Mouse (Mus musculus): Measurements from ENCODE around the gene Calm1. TPM values are rescaled to one million over a fixed set of nuclear protein-coding genes. Genes with fewer than 3 reads are reported as not detected.
A peak's percentile ranks its signal among the peaks of the same experiment; 100 is the strongest.
"Not testable (repeated sequence)": the region's sequence is repeated elsewhere in the genome, so short reads cannot be mapped to it uniquely, and the experiment has no call there.

Calm1 gene
- total RNA-seq, 2 experiments from 2014 or later: 2,238 to 2,247 TPM

DNA sequence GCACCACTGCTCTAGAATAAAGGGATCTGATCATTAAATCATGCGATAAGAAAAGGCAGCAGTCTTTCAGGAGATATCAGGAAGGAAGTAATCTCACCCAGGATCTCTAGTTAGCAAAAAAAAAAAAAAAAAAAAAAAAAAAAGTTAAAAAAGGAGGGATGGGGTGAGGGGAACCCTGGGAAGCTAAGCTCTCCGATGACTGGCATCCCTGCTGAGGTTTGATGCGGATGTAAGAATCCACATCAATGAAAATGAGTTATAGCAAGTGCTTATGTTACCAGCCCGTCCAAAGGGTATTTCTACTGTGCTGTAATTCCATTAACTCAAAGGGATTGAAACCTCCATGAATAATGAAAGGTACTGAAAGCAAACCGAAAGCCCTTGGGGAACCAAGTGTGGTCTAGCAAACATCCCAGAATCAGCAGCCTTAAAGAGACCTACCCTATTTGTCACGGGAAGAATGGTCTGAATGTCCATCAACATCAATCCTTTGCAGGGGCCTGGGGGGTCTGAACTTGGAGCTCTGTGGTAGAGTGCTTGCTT, 20.3 kb upstream of the Calm1 start:
- Histone ChIP-seq H3K27ac (no peak overlapping the region), H3K4me3 (no peak overlapping the region)
- no peak for DNase-seq (ENCODE audit: extremely low spot score in 1 of 2, low spot score in 2 of 2)
- TF ChIP-seq CTCF (IDR thresholded peaks at IDR 0.05): no peak
- intact Hi-C loops (cut with DNase I): no loop called here

DNA sequence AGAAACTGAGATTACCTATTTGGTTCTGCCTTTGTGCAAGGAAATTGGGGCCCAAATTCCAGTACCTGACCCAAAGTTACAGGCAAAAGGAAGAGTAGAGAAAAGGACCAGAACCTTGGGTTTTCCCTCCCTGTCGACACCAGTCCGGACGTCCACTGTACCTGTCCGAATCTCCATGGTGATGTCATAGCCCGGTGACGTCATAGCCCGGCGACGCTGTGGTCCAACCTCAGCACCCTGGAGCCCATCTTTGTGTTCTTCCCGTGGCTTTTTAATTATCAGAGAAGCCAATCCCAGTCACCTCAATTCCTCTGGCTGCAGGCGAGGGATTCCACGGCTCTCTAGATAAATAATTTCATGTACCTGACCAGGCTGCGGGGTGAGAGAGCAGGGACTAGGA, 18.4 kb upstream of the Calm1 start:
- intact Hi-C loops (cut with DNase I): no loop called here
- TF ChIP-seq CTCF (IDR thresholded peaks at IDR 0.05): no peak
- Histone ChIP-seq H3K27ac (no peak overlapping the region), H3K4me3 (no peak overlapping the region)
- DNase-seq (ENCODE audit: extremely low spot score in 1 of 2, low spot score in 2 of 2): no peak

- Histone ChIP-seq H3K4me3 (no peak overlapping the region), H3K27ac (no peak overlapping the region)
- TF ChIP-seq CTCF (IDR thresholded peaks at IDR 0.05): peak; percentile 28
- DNase-seq (ENCODE audit: extremely low spot score in 1 of 2, low spot score in 2 of 2): no peak
- intact Hi-C loops (cut with DNase I): no loop called here
These were observed 16.6 kb upstream of the Calm1 start for GRCm38 (mm10) chr12:100182676-100183075.

- no peak for TF ChIP-seq CTCF (IDR thresholded peaks at IDR 0.05)
- no peak overlapping the region for H3K4me3 ChIP-seq
- intact Hi-C loops (cut with DNase I): no loop called here
- DNase-seq (ENCODE audit: extremely low spot score in 1 of 2, low spot score in 2 of 2): no peak
- H3K27ac ChIP-seq: peak overlapping the region; percentile 29; the same call in 1 of the 2 replicates
These were observed 15.3 kb upstream of the Calm1 start for GRCm38 (mm10) chr12:100183970-100184369.

DNA sequence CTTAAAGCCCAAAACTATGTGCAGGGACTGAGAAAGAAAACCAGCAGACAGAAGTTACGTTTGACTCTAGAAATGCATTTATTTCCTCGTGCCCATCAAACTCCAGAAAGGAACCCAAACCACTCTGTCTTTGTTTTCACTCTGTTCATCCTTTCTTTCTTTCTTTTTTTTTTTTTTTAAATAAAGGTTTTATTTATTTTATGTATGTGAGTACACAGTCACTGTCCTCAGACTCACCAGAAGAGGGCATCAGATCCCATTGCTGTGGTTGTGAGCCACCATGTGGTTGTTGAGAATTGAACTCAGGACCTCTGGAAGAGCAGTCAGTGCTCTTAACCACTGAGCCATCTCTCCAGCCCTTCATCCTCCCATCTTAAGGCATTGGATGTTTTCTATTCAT, 14.3 kb upstream of the Calm1 start:
- not testable (repeated sequence) for DNase-seq (ENCODE audit: extremely low spot score in 1 of 2, low spot score in 2 of 2); H3K4me3 ChIP-seq
- intact Hi-C loops (cut with DNase I): loop anchor here (5.0 kb wide), 1 partner anchor 53 kb away; no protein-coding TSS in a partner anchor
- TF ChIP-seq CTCF (IDR thresholded peaks at IDR 0.05): peak; percentile 29
- H3K27ac ChIP-seq: peak overlapping the region; percentile 29; the same call in 1 of the 2 replicates

DNA sequence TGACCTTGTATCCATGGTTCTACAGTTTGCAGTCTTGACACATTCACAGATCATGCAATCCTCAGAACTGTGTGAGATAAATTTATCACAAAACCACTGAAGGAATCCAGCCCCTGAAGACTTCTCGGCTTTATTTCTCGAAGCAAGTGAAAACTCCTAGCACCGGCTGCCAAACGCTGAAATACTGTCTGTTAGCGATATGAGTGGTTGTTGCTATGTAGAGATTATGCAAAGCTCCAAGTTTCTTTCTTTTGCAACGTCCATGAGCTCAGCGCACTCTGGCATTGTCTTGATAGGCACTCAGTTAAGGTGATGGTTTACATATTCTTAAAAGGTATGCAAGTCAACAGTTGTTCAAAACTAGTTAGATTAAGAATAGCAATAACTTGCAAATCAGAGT, 13.3 kb upstream of the Calm1 start:
- H3K27ac ChIP-seq: peak overlapping the region; percentile 100
- no peak for TF ChIP-seq CTCF (IDR thresholded peaks at IDR 0.05)
- peak overlapping the region; percentile 60 for H3K4me3 ChIP-seq
- peak in 1 of 2 experiments; percentile 13 for DNase-seq (ENCODE audit: extremely low spot score in 1 of 2, low spot score in 2 of 2)
- intact Hi-C loops (cut with DNase I): loop anchor here (5.0 kb wide), 1 partner anchor 54 kb away; no protein-coding TSS in a partner anchor

DNA sequence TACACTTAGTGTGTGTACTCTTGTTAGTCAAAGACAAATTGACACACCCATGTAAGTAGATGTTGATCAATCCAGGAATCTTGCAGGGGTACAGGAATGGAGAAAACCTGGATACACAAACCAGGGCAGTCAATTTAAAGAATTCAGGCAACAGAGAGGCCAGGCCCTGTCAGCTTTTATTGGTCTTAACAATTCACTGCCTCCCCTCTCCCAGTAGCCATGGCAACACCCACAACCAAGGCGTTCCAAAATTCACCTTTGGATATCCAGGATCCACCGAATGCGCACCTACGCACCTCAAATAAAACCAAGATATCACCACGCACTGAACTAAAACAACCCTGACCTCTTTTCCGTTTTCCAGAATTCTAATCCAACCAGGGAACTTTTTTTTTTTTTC, 12.9 kb upstream of the Calm1 start:
- peak in 1 of 2 experiments; percentile 30 for DNase-seq (ENCODE audit: extremely low spot score in 1 of 2, low spot score in 2 of 2)
- H3K27ac ChIP-seq: peak overlapping the region; percentile 100
- no peak for TF ChIP-seq CTCF (IDR thresholded peaks at IDR 0.05)
- intact Hi-C loops (cut with DNase I): loop anchor here (5.0 kb wide), 1 partner anchor 54 kb away; no protein-coding TSS in a partner anchor
- peak overlapping the region; percentile 60 for H3K4me3 ChIP-seq

- peak; percentile 100 for DNase-seq (ENCODE audit: extremely low spot score in 1 of 2, low spot score in 2 of 2)
- intact Hi-C loops (cut with DNase I): loop anchor here (1.0 to 5.0 kb wide), 3 partner anchors 12 to 55 kb away; partner anchors contain the start of genes Calm1 and Nrde2
- peak overlapping the region; percentile 60 for H3K4me3 ChIP-seq
- peak overlapping the region; percentile 100 for H3K27ac ChIP-seq
- TF ChIP-seq CTCF (IDR thresholded peaks at IDR 0.05): no peak
These were observed 12.1 kb upstream of the Calm1 start for GRCm38 (mm10) chr12:100187013-100187755.

GRCm38 (mm10) chr12:100187756-100188430, 11.3 kb upstream of the Calm1 start:
- no peak for TF ChIP-seq CTCF (IDR thresholded peaks at IDR 0.05)
- intact Hi-C loops (cut with DNase I): loop anchor here (1.0 to 5.0 kb wide), 3 partner anchors 11 to 56 kb away; partner anchors contain the start of genes Calm1 and Nrde2
- Histone ChIP-seq H3K27ac (peak overlapping the region; percentile 86), H3K4me3 (peak overlapping the region; percentile 60)
- no peak for DNase-seq (ENCODE audit: extremely low spot score in 1 of 2, low spot score in 2 of 2)

DNA sequence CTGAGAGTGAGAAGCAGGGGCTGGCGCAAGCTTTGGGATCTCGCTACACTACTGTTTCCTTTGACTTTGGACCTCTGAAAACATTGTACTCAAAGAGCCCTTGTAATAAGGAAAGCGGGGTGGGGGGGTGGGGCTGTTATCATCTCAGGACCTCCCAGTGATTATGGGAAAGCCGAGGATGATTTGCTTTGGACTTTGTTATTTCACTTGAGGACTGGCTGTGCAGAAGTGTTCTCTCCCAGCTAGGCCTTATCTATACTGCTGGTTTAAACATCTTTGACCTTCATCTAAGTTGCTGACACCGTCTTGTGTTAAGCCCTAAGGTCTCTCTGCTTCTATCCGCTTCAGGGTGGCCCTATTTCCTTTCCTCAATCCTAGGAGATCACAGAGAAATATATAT, 8.4 kb upstream of the Calm1 start:
- no peak overlapping the region for H3K27ac ChIP-seq
- TF ChIP-seq CTCF (IDR thresholded peaks at IDR 0.05): no peak
- intact Hi-C loops (cut with DNase I): no loop called here
- no peak overlapping the region for H3K4me3 ChIP-seq
- DNase-seq (ENCODE audit: extremely low spot score in 1 of 2, low spot score in 2 of 2): no peak

- H3K4me3 ChIP-seq: no peak overlapping the region
- DNase-seq (ENCODE audit: extremely low spot score in 1 of 2, low spot score in 2 of 2): no peak
- intact Hi-C loops (cut with DNase I): no loop called here
- H3K27ac ChIP-seq: no peak overlapping the region
- TF ChIP-seq CTCF (IDR thresholded peaks at IDR 0.05): no peak
These were observed 5.1 kb upstream of the Calm1 start for GRCm38 (mm10) chr12:100194181-100194580.

DNA sequence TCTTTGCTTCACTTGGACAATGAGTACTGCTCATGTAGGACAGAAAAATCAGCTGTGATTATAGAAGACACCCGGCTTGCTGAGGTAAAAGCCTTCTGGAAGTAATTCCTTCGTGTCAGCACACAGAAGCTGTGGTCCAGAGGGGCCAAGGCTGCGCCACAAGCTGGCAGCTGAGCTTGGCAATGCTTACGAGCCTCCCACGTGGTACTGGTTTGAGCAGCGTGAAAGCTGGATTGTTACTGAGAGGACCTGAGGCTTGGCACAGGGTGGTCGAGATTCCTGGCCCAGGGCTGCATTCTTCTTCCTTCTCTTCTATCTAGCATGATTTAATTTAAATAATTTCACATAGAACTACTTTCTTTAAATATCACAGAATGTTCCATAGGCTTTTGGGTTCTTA, 2.4 kb upstream of the Calm1 start:
- intact Hi-C loops (cut with DNase I): no loop called here

More for the DNA sequence above, 2.4 kb upstream of the Calm1 start:
- Histone ChIP-seq H3K27ac (no peak overlapping the region), H3K4me3 (no peak overlapping the region)
- TF ChIP-seq CTCF (IDR thresholded peaks at IDR 0.05): no peak
- no peak for DNase-seq (ENCODE audit: extremely low spot score in 1 of 2, low spot score in 2 of 2)

Data from left cerebral cortex, adult 2 months (tissue).